Mouse (Mus musculus) embryonic facial prominence, embryonic 12.5 days (tissue): ENCODE measurements around the gene Slc35g2. TPM values are rescaled to one million over a fixed set of nuclear protein-coding genes. Genes with fewer than 3 reads are reported as not detected.

Source experiments
- ATAC-seq: fragments of 200-750 bp; cut with Nextera tagmentation; 2 replicates; pipeline ENCODE4 v1.8.0; 2017; ENCODE audit not compliant: insufficient number of reproducible peaks, insufficient read depth, low FRiP score, low TSS enrichment
- H3K27ac ChIP-seq: fragments of 300-500 bp; sonication (generic); 2 replicates; pipeline ENCODE4 v1.5.1; 2016; ENCODE audit warnings: mild to moderate bottlenecking
- H3K27me3 ChIP-seq: fragments of 300-500 bp; sonication (generic); 2 replicates; pipeline ENCODE4 v1.6.1; 2016; ENCODE audit warnings: mild to moderate bottlenecking, moderate library complexity
- H3K36me3 ChIP-seq: fragments of 300-500 bp; sonication (generic); 2 replicates; pipeline ENCODE4 v1.6.1; 2016; ENCODE audit warnings: mild to moderate bottlenecking
- H3K4me1 ChIP-seq: fragments of 300-500 bp; sonication (generic); 2 replicates; pipeline ENCODE4 v1.6.1; 2016
- H3K4me2 ChIP-seq: fragments of 300-500 bp; sonication (generic); replicated peaks from 2 replicates; pipeline ENCODE4 v1.6.1; 2016; ENCODE audit warnings: mild to moderate bottlenecking, moderate library complexity
- H3K4me3 ChIP-seq: fragments of 300-500 bp; sonication (generic); 2 replicates; pipeline ENCODE4 v1.5.1; 2016; ENCODE audit warnings: mild to moderate bottlenecking
- H3K9ac ChIP-seq: fragments of 300-500 bp; sonication (generic); 2 replicates; pipeline ENCODE4 v1.6.1; 2016; ENCODE audit warnings: mild to moderate bottlenecking, moderate library complexity
- H3K9me3 ChIP-seq: fragments of 300-500 bp; sonication (generic); 2 replicates; pipeline ENCODE4 v1.6.1; 2016; ENCODE audit warnings: mild to moderate bottlenecking, moderate library complexity
- WGBS: fragments of 180-500 bp; shearing (Covaris S2); methylation state at CpG from one replicate; pipeline ENCODE4 v1.1.7; 2016; 5-methylcytosine and 5-hydroxymethylcytosine counted together
- polyA plus RNA-seq: library from polyadenylated mRNA; unstranded; fragments of >200 nt; fragmentation: Nextera tagmentation; extraction: Ambion mirVana; gene quantifications from 2 replicates; pipeline ENCODE4 v1.2.1, GENCODE M21; 2016

Slc35g2 gene
- polyA plus RNA-seq, 1 experiment from 2014 or later = 4.4 TPM

DNA sequence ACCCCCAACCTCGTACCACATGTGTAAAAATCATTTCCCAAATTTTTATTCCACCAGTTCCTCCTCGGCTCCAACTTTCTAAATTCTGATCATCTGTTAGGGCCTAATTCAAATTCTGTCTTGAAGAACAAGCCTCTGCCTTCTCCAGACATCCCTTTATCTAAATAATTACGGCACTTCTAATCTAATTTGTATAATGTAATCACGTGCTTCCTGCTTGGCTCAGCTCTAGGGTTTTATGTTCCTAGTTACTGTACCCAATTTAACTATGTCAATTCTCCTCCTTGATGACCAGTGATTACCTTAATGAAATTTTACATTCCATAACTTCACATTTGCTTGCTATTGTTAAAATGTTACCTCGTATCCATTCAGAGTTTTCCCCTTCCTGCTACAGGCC is 15.2 kb downstream of the Slc35g2 start:
- Histone ChIP-seq H3K27me3 (no peaks in the 10 kb centered on the region), H3K9me3 (no peaks in the 10 kb centered on the region), H3K36me3 (no peaks in the 10 kb centered on the region), H3K9ac (no peak overlapping the region), H3K27ac (no peak overlapping the region), H3K4me1 (no peaks in the 10 kb centered on the region), H3K4me2 (no peak overlapping the region), H3K4me3 (no peak overlapping the region)
- ATAC-seq = no peak
- 41% methylated on average over 5 of the region's 5 CpGs for WGBS

DNA sequence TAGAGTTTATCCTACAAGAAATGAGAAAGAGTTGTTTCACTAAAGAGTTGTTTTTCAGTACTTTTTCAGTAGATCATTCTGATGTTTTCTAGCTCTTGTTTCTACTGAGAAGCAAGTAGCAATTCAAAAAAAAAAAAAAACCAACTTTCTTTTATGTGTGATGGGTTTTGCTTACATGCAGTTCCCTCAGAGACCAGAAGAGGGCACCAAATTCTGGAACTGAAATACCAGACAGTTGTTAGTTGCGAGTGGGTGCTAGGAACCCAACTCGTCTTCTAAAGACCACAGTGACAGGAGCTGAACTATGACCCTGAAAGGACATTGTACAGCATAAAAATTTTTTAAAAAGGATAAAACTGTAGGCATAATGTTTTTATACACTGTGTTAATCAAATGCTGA is 22.6 kb downstream of the Slc35g2 start:
- Histone ChIP-seq H3K4me3 (no peak overlapping the region), H3K36me3 (0 out of 2 replicates have a peak, but pooled peaks cover 3% of the 10 kb centered on the region), H3K9ac (no peak overlapping the region), H3K27me3 (no peaks in the 10 kb centered on the region), H3K4me1 (peaks cover 10% of the 10 kb centered on the region), H3K4me2 (no peak overlapping the region), H3K27ac (no peak overlapping the region), H3K9me3 (no peaks in the 10 kb centered on the region)
- 86% methylated on average over 2 of the region's 2 CpGs for WGBS
- no peak for ATAC-seq

DNA sequence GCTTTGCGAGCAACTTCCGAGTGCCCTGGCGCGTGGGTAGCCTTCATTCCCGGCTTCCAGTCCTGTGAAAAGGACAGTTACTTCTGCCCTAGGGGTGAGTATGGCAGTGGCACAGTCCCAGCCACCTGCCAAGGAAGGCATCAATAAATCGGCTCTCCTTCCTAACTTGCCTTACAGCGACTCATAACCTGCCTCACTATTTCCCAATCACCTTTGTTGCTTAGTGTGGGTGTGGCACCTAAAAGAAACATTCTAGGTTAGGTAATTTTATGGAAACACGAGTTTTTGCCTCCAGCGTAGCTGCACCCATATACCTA is 24.3 kb downstream of the Slc35g2 start:
- no peaks in the 10 kb centered on the region for H3K9me3 ChIP-seq
- no peaks in the 10 kb centered on the region for H3K27me3 ChIP-seq
- peak overlapping the region; percentile 92 for H3K9ac ChIP-seq
- peak overlapping the region; percentile 60 for H3K4me2 ChIP-seq
- 13% methylated on average over 9 of the region's 9 CpGs for WGBS
- 0 out of 2 replicates have a peak, but pooled peaks cover 3% of the 10 kb centered on the region for H3K36me3 ChIP-seq
- peak overlapping the region; percentile 87 for H3K27ac ChIP-seq
- peaks cover 10% of the 10 kb centered on the region for H3K4me1 ChIP-seq
- peak; percentile 36; the same call in 1 of the 2 replicates for ATAC-seq
- peak overlapping the region; percentile 85 for H3K4me3 ChIP-seq

DNA sequence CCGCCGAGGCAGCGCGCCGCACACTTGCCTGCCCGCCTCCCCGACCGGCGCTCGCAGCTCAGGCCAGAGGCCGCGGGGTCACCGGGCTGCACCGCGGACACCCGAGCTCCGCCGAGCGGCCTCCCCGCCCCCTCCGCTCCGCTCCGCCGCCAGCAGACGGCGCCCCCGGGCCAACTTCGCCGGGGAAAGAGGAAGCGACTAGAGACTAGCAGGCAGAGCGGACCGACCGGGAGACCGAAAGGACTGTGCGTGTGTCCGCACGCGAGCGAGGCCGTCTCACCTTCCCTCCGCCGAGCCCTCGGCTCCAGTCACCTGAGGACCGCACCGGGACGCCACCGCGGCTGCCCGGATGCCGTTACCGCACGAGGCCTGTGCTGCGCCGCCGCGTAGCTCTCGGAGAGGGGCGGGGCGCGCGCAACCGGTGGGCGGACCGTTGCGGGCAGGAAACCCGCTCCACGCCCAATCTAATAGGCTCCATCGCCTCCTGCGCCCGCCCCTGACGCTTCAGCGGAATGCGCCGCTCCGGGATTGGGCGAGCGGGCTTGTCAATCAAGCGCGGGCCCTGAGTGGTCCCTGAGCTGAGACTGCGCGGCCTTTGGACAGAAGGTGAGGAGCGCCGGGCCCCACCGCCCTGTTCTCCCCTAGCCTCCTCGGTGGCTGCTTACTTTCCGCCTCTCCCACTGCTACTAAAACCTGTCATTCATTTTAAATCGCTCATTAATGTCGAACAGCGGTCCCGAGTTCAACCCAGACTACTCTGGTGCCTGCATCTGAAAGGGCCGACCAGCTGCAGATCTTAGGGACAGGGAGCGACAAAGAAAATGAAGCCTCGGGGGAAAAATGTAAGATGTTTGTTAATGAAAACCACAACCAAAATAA is 24.9 kb downstream of the Slc35g2 start, which contains the start of gene Nck1:
TSS of gene Nck1 (minus strand) at position 420 of the 879 bp plus-strand sequence.
- Histone ChIP-seq H3K9me3 (no peaks in the 10 kb centered on the region), H3K4me1 (peaks cover 10% of the 10 kb centered on the region), H3K27me3 (no peaks in the 10 kb centered on the region), H3K4me3 (peak within 1 kb of the TSS; percentile 85), H3K9ac (peak within 1 kb of the TSS; percentile 92), H3K27ac (peak within 1 kb of the TSS; percentile 87), H3K4me2 (peak within 1 kb of the TSS; percentile 60), H3K36me3 (0 out of 2 replicates have a peak, but pooled peaks cover 3% of the 10 kb centered on the region)
- under 1% methylated on average over 79 of the region's 93 CpGs for WGBS
- peak; percentile 100 for ATAC-seq

GRCm38 (mm10) chr9:100544948-100545714 is 25.8 kb downstream of the Slc35g2 start:
- peak overlapping the region; percentile 87 for H3K27ac ChIP-seq
- H3K27me3 ChIP-seq = no peaks in the 10 kb centered on the region
- WGBS = under 1% methylated on average over 38 of the region's 38 CpGs
- H3K4me2 ChIP-seq = peak overlapping the region; percentile 60
- peak overlapping the region; percentile 92 for H3K9ac ChIP-seq
- peak overlapping the region; percentile 85 for H3K4me3 ChIP-seq
- ATAC-seq = peak; percentile 54
- no peaks in the 10 kb centered on the region for H3K9me3 ChIP-seq
- peaks cover 10% of the 10 kb centered on the region for H3K4me1 ChIP-seq
- 0 out of 2 replicates have a peak, but pooled peaks cover 3% of the 10 kb centered on the region for H3K36me3 ChIP-seq

DNA sequence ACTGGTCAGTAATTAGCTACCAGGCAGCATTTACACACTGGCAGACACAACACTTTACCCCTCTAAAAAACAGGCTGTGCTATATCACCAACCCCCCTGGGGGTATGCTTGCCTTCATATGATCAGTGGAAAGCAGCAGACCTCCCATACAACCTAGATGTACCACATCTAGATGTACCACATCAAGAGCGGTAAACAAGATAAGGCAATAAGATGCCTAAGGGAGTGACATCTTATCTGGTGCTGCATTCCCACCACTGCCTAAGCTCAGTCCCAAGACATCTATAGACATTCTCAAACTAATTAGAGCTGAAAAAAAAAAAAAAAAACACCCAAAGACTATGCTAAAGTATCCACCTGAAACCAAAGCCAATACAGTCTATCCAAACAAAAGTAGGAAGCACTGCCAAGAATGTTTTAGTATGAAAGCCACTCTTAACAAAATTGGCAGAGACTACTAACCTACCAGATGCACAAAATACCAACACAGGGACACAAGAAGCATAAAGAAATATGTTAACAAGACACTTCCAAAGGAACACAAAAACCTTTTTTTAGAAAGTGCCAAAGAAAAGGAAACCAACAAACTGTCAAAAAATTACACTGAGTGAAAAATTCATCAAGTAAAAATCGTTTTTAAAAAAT is 35.1 kb downstream of the Slc35g2 start:
- no peak for ATAC-seq
- no peak overlapping the region for H3K4me3 ChIP-seq
- H3K27me3 ChIP-seq = no peaks in the 10 kb centered on the region
- no peaks in the 10 kb centered on the region for H3K9me3 ChIP-seq
- H3K27ac ChIP-seq = no peak overlapping the region
- no peaks in the 10 kb centered on the region for H3K4me1 ChIP-seq
- H3K36me3 ChIP-seq = no peaks in the 10 kb centered on the region
- no peak overlapping the region for H3K9ac ChIP-seq
- H3K4me2 ChIP-seq = no peak overlapping the region
- WGBS = 96% methylated on average over 2 of the region's 2 CpGs

DNA sequence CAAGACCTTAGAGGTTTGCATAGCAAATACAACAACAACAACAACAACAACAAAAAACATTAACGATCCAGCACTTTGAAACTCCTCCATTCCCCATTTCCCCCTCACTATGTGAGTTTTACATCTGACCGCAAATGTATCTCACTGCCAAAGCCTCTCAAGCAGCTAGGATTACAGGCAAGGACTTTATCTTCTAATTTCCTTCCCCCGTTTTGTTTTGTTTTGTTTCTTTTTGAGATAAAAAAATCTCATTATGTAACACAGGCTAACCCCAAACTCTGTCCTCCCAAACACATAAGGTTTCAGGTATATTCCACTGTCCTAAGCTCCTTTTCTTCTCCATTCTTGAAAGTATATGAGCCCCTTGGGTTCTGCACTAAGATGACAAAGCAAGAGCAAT is 36.2 kb downstream of the Slc35g2 start:
- no peaks in the 10 kb centered on the region for H3K9me3 ChIP-seq
- H3K4me1 ChIP-seq = no peaks in the 10 kb centered on the region
- H3K27ac ChIP-seq = no peak overlapping the region
- no peak for ATAC-seq
- no peaks in the 10 kb centered on the region for H3K27me3 ChIP-seq
- H3K4me3 ChIP-seq = no peak overlapping the region
- WGBS = 92% methylated on average over 3 of the region's 3 CpGs
- no peak overlapping the region for H3K9ac ChIP-seq
- no peak overlapping the region for H3K4me2 ChIP-seq
- no peaks in the 10 kb centered on the region for H3K36me3 ChIP-seq

DNA sequence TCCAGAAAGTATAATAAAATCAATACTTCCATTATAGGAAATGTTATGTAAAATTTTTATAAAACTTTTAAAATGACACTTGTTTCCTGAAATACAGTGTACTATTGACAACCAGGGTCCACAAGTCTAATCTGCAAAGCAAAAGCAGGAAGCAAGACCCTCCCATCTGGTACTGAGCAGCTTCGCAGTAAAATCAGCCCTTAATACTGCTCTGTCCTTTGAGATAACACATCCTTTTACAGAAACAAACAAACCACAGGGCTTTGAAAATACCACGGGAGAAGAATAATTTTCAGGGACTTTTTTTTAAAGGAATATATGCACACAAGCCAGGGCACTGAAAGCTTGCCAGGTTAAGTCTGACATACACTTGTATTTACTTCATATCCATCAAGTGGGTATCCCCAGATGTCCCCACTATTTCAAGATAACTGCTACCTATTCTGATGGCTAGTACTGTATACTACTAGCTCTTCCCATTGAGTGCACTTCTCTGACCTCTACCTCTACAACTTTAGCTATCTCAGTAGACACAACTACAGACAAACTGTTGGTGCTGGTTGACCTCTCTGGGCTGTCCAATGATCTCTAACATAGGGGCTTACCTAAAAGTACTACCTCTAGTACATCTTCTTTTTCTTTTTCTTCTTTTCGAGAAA is 37.9 kb downstream of the Slc35g2 start:
- Histone ChIP-seq H3K4me1 (no peaks in the 10 kb centered on the region), H3K4me3 (no peak overlapping the region), H3K4me2 (no peak overlapping the region), H3K27ac (no peak overlapping the region), H3K9ac (no peak overlapping the region), H3K36me3 (0 out of 2 replicates have a peak, but pooled peaks cover 6% of the 10 kb centered on the region), H3K27me3 (no peaks in the 10 kb centered on the region), H3K9me3 (no peaks in the 10 kb centered on the region)
- WGBS = 81% methylated on average over 3 of the region's 3 CpGs
- ATAC-seq = no peak

- ATAC-seq = no peak
- 76% methylated on average over 1 of the region's 1 CpGs for WGBS
- H3K9me3 ChIP-seq = no peaks in the 10 kb centered on the region
- no peaks in the 10 kb centered on the region for H3K4me1 ChIP-seq
- no peak overlapping the region for H3K9ac ChIP-seq
- H3K4me2 ChIP-seq = no peak overlapping the region
- H3K4me3 ChIP-seq = no peak overlapping the region
- H3K36me3 ChIP-seq = 0 out of 2 replicates have a peak, but pooled peaks cover 6% of the 10 kb centered on the region
- H3K27ac ChIP-seq = no peak overlapping the region
- H3K27me3 ChIP-seq = no peaks in the 10 kb centered on the region
These were observed 39.6 kb downstream of the Slc35g2 start for GRCm38 (mm10) chr9:100531296-100531695.

DNA sequence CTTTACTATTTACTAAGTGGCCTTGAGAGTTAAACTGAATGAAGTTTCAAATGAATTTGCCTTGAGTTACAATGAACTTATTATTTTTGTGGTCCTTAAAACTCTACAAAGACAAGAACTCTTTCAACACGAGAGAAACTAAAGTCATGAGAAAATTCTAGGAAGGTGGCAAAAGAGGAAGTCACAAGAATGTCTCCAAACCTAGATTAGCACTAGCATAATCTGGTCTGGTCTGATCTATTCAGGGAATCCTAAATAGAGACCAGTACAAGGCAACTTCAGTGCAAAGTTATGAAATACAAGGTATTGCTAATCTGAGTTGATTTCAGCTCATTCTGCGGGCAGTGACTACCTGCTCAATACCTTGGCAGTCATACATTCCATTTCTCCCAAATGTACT is 45.7 kb downstream of the Slc35g2 start:
- Histone ChIP-seq H3K4me2 (no peak overlapping the region), H3K9ac (no peak overlapping the region), H3K27ac (no peak overlapping the region), H3K27me3 (no peaks in the 10 kb centered on the region), H3K36me3 (0 out of 2 replicates have a peak, but pooled peaks cover 6% of the 10 kb centered on the region), H3K4me1 (no peaks in the 10 kb centered on the region), H3K9me3 (no peaks in the 10 kb centered on the region), H3K4me3 (no peak overlapping the region)
- WGBS = 90% methylated on average over 2 of the region's 2 CpGs
- no peak for ATAC-seq

DNA sequence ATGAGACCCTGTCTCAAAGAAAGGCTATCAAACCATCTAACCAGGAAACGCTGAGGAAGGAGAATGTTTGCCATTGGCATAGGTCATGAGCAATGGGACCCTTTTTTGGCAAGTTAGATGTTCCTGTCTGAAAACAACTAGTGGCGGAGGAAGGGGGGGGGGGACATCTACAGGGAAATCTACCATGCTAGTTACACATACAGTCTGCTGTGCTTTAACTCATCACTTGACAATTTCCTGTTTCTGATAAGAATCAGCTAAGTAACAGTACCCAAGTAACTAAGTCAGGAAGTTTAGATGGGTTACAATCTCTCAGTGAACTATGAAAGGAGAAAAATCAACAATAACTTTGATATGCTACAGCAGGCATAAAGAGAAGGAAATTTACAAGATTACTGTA is 48.9 kb downstream of the Slc35g2 start:
- Histone ChIP-seq H3K36me3 (no peaks in the 10 kb centered on the region), H3K27ac (no peak overlapping the region), H3K4me2 (no peak overlapping the region), H3K9ac (no peak overlapping the region), H3K9me3 (no peaks in the 10 kb centered on the region), H3K4me1 (no peaks in the 10 kb centered on the region), H3K4me3 (no peak overlapping the region), H3K27me3 (no peaks in the 10 kb centered on the region)
- no peak for ATAC-seq
- 69% methylated on average over 2 of the region's 2 CpGs for WGBS
